Mouse (Mus musculus) layer of hippocampus, postnatal 14 days (tissue): ENCODE measurements around the gene Myo6. TPM values are rescaled to one million over a fixed set of nuclear protein-coding genes. Genes with fewer than 3 reads are reported as not detected.

Experiments
- DNase-seq, 2 experiments: peaks; one replicate each; pipeline ENCODE4 v3.0.0; 2021 to 2022; ENCODE audit warnings: low spot score in 2 of 2, mixed read lengths in 1 of 2
- total RNA-seq, 2 experiments: library from RNA; stranded (reverse); gene quantifications; 2 replicates each; pipeline ENCODE4 v1.2.3; 2021

The Myo6 gene
- total RNA-seq, 2 experiments from 2014 or later: 75.1 to 75.9 TPM

DNA sequence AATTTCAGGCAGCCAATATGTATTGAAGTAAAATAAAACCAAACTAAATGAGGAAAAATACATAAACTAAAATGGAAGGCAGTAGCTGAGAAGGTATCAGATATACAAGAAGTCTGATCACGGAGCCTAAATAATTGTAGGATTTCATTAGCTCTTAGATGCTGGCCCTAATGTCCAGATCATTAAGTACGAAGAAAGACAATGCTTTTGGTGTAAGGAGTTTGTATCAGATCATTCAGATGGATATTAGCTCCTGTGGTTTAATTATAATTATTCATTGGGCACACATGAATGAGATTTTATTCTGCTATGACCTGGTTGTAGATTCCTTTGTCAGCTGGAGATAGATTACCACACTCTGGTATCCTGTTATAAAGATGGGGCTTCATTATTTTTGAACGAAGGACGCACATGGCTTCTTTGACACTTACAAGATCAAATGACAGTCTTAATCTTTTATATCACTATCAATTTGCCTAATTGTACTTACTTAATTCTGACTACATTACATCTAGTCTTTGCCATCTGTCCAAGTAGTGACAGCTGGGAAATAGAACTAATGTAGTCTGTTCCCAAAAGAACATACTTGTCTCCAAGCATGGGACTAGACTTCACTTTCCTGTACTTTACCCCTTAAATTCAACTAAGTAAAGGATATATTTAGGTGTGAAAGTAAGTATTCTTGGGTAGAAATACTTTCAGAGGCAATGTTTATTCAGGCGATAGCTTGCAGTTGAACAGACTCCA, 61.9 kb downstream of the Myo6 start:
- no peak for DNase-seq

DNA sequence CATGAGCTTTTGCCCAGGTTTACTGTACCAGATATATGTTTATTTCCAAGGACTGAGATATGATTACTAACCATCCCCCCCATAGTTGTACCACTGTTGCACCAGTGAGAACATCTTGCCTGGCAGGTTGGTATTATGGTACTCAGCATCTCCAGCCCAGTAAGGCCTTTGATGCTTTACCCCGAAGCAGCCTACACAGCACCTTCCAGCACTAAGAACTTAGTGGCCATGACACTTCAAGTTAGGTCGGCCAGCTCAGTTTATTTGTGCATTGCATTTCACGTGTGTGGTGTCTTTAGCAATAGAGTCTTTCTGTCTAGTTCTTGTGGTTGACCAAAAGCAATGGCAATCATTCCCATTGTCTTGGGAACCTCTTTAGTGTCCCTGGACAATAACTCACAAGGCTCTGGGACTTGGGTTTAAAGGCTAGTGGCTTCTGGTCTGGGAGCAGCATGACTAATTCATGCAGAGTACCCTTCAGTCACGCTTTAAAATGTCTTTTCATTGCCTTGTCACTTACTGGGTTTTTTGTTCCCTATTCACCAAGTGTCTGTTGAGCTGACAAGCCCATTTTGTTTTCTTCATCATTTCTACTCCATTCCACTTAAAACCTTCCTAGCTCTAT, 69.1 kb downstream of the Myo6 start:
- DNase-seq: no peak

DNA sequence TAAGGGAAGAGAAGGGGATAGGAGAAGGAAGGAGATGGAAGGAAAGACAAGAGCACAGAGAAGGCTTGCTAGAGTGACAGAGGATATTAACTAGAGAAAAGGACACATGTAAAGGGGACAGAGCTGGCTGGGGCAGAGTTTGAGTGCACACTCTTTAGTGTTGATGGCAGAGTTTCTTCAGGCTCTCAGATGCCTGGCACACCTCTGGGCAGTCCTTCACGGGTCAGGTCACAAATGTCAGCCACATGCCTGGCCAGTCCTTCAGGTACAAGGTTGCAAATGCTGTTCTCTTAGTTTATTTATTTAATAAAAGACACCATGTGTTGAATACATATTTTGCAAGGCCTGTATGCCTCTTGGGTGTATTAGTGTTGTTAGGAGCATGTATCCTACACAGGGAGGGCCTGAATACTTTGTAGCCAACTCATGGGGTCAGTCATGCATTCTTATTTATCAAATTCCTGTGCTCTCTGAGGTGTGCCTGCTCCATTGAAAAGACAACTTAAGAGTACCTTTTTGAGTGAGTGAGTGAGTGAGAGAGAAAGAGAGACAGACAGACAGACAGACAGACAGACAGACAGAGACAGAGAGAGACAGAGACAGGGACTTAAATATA, 72.5 kb downstream of the Myo6 start:
- no peak for DNase-seq

DNA sequence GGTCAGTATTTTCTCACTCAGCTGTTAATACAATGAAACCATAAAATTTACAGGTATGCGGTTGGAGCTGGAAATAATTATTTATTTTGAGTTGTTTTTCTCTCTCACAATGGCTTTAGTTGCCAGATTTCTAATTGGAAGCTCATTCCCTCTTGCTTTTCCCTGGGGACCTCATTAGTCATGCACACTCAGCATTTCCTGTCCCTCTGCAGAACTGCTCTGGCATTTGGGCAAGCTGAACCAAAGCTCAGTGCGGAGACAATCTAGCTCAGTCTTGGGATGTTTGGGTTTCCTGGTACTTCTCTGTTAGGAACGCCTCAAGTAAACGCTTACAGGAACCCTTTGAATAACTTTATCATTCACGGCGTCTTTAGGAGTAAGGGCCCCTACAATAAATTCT, 76.9 kb downstream of the Myo6 start:
- peak in 1 of 2 experiments; percentile 36 for DNase-seq

DNA sequence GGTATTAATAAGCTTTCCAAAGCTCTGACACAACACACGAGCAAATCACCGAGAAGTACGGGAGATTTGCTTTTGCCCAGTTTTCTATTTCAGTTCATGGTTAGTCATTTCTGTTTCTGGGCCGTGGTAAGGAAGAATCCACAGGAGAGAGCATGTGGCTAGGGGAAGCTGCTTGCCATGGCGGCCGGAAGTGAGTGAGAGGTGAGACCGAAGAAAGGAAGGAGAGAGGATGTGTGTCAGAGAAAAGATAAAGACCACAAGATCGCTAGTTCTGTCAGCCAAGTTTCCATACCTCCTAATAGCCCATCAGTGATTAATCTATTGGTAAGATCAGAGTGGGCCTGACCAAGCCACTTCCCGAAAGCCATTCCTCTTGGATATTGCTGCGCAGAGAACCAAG, 87.3 kb downstream of the Myo6 start:
- DNase-seq: no peak

DNA sequence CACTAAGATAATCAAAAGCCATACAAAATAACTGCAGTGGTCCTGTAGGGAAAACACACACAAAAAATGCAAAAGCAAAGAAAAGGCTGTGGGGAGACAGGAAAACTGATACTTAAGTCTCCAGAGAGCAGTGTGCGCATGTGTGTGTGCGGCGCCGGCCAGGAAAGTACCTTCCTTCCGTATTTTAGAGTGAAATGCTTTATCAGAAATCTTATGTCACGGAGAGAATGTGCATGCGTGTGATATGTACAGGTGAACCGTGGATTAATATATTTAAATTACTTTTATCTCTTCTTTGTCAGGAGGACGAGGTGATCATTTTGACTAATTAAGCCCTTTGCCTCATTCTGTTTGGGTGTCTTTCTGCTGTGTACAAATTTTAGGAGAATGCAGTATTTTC, 88.4 kb downstream of the Myo6 start:
- DNase-seq: no peak

DNA sequence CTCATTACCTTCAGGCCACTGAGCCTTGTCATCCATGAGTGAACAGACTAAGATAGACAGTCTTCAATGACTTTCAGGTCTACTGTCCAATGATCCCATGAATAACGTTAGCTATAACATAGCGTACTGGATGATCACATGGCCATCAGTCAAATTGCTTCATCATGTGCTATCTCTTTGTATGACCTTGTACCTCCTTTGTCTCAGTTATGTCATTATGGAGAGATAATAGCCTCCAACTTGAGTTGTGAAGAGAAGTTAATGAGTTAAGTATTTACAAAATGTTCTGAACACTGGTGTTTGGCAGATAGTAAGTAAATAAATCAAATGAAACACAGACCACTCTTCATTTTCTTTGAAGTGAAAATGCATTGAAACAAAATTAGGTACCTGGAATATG, 91.7 kb downstream of the Myo6 start:
- DNase-seq: no peak

DNA sequence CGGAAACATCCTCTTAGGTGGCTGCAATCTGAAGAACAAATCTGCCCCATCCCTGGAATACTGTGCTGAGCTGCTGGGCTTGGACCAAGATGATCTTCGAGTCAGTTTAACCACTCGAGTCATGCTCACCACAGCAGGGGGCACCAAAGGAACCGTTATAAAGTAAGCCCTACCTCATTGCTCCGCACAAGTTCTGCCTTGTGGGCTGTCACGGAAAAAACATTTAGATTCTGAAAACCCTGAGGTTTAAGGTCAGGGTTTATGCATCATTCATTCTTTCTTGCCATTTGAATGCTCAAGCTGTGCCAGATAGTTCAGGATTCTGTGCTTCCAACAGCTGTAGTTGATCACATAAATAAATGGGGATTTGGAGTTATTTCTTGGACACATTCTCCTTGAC, 93.6 kb downstream of the Myo6 start:
- DNase-seq: no peak

DNA sequence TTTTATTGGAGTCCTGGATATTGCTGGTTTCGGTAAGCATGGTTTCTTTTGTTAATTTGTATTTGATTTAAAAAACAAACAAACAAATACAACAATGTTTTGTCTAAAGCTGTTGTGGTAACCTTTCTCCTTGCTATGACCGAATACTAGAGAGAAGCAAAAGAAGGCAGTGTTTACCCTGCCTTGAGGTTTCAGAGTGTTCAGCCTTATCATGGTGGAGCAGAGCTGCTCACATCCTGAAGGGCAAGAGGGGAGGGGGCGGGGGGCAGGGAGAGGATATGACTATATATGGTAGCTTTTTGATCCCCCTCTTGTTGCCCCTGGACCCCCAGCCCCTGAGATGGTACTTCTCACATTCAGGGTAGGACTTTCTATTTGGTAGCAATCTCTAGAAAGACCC, 96.1 kb downstream of the Myo6 start:
- no peak for DNase-seq

DNA sequence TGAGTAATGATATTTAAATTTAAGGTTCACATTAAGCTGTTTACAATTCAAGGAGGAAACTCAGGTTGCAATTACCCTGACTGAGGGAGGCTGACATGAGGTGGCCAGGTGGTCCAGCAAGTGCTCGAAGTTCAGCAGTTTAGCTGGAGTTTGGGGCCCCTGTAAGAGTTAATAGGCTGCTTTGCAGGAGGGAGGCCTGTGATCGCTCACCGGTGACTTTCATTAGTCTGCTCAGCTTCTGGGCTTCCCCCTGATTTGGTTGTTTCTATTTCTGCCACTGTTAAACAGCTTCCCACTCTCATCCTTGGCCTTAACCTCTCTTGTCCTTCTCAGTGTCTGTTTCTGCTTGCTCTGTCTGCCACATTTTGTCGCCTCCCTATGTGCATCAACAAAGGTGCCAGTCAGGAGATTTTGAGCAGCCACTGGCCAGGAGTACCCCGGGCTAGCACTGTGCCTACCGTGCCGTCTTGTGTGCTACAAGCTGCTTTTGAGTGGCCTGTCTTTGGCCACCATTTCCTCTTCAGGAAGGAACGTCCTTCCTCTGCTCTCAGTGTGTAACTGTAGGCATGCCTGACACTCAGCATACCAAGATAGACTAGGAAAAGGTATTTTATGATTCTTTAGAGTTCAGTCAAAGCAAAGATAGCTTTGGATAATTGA, 97.7 kb downstream of the Myo6 start:
- DNase-seq: no peak

DNA sequence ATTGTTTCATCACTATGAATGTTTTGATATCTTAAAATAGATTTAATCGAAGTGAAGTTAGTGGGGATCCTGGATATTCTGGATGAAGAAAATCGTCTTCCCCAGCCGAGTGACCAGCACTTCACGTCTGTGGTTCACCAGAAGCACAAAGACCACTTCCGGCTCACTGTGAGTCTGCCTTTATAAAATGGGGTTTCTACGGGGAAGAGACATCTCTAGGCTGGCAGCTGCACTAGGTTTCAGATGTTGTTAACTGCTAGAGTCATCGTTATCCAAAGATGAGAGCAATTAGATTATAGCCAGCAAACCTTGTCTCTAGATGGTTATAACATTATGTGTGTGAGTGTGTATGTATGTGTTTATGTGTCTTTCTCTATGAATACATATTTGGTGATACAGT, 101.3 kb downstream of the Myo6 start:
- no peak for DNase-seq

DNA sequence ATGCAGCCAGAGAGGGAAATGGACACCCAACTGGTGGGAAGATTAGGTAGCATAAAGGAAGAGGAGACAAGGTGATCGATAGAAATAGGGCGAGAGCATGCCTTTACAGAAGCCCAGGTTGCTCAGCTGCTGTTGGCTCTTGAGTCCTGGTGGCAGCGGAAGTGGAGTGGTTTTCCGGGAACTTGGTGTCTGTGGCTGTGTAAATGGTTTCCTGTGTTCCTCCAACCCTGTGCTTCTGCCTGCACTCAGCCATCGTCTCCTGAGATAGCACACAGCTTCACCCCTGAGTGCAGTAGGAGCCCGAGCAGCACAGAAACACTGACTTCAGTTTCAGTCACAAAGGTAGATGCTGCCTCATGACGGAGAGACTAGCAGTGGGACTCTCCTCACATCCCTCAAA, 101.7 kb downstream of the Myo6 start:
- DNase-seq: no peak

DNA sequence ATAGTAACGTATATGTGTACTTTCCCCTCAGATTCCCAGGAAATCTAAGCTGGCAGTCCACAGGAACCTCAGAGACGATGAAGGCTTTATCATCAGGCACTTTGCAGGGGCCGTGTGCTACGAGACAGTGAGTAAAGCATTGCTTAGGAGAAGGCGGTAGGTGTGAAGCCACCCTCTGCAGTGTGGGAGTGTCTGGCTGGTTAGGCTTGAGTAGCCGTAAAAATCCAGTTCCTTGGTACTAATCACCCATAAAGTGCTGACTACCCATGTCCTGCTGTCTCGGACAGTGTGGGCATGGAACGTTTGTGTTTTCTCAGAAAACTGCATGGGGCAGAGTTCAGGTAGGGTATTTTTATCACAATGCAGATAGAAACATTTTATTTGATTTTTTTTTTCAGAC, 104.8 kb downstream of the Myo6 start:
- DNase-seq: no peak

DNA sequence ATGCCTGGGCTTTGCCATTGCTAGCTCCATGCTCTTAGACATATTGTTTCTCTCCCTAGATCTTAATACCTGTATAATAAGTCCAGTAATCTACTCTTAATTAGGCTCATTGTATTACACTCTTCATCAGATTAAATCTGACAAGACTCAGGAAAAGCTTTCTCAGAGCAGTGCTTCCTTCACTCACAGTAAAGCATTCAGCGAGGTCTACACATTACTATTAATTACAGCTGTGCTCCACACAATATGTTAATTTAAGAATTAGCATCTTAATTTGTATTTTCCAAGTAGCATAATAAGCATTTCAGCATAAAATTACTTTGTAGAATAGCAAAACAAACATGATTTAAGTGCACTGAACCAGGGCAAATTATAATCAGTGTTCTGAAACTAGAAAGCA, 108.1 kb downstream of the Myo6 start:
- DNase-seq: no peak

DNA sequence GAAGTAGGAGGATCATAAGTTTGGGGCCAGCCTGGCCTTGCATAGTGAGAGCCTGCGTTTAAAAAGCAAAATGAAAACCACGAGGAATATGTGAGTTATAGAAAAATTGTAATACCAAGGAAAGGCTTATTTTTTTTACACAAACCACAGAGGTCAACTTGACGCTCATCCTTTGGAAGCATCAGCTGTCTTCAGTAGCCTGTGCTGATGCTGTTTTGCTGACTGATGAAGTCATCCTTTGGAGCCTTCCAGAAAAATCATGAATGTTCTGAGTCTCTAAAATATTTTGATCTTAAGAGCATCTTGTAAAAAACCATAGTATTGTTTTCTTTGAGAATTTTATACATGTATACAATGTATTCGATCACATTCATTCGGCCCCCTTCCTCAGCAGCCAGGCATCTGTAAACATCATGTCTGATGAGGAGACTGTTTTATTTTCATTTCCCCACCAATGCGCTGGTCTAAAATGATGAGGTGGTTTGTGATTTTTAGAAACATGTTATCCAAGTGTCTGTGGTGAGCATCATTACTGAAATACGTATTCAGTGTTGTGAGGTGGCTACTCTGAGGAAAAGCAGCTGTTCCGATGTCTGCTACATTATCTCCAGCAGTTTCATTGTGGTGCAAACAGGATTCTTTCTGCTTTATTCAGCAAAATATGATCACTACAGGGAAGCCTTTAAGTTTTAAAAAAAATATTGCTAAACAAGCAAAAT, 110.4 kb downstream of the Myo6 start:
- DNase-seq: no peak

DNA sequence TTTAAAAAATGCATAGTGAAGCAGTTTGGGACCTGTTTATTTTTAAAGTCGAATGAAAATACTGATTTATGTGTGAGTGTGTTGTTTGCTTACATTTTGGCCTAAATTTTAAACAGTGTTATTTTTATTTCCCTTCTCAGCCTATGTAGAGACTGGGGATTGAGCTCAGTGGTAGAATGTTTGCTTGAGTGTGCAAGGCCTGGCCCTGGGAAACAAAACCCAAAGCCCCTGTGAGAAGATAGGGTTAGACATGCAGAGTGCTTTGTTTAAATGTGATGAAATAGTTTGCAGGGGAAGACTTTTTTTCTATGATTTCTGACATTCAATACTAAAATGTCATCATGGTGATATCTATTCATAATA, 110.9 kb downstream of the Myo6 start:
- no peak for DNase-seq

DNA sequence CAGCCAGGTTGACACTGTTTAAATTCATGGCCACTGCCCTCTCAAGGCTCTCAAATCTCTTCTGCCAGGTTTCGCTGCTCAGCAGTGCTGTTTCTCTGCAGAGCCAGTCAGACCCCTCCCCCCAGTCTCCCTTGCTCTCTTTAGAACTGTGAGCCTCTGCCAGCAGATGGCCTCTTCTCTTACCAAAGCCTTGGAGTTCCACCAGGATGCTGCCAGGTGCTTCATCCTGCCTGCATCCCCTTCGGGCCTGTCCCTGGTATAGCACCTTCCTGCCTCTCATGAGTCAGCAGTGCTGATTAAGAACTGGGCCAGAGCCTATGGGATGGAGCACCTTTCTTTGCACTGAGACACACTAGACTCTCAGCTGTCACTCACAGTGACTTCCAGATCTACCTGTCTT, 112.3 kb downstream of the Myo6 start:
- no peak for DNase-seq

DNA sequence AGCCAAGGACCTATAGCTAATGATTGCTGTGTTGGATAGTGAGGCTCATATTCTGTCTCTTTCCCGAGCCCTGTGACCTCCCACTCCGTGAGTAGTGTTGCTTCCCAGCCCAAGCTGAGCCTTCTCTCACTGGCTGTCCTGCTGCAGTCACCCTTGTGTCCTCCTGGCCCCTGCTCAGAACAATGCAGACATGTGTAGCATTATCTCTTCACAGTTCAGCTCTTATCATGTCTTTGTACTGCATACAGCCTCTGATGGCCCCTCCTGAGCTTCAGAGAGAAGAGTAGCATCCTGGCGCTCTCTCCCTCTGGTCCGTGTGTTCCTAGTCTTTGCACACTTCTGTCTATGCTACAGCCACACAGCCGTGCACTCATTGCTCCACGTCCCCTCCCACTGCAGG, 112.9 kb downstream of the Myo6 start:
- no peak for DNase-seq

DNA sequence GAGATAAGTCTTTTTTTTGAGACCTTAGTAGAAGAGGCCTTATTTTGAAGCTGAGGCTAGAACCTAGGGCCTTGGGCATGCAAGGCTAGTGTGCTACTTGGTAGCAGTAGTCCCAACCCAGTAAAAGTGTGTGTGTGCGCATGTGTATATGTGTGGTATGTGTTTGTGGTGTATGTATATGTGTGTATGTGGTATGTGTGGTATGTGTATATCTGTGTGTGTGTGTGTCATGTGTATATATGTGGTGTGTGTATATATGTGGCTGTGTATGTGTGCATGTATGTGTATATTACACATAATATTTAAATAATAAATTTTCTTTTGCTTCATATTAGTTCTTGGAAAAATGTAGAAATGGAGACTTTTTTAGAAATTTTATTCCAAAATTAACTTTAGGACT, 115.9 kb downstream of the Myo6 start:
- no peak for DNase-seq

DNA sequence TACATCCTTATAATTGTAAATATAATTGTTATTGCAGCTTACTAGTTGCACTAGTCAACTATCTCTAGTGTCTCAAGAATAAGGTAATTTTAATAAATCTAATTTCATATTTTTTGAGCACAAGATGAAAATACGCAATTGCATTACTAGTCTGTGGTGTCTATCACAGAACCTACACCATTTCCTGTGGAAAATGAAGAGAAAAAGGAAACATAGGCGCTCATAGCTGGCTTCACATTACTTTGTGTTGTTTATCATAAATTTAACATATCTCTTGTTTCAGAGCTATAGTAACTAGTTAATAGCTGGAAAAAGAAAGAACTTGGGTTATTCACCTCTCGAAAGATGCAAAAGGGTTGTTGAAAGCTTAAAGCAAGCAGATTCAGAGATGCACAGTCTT, 117.6 kb downstream of the Myo6 start:
- DNase-seq: no peak

DNA sequence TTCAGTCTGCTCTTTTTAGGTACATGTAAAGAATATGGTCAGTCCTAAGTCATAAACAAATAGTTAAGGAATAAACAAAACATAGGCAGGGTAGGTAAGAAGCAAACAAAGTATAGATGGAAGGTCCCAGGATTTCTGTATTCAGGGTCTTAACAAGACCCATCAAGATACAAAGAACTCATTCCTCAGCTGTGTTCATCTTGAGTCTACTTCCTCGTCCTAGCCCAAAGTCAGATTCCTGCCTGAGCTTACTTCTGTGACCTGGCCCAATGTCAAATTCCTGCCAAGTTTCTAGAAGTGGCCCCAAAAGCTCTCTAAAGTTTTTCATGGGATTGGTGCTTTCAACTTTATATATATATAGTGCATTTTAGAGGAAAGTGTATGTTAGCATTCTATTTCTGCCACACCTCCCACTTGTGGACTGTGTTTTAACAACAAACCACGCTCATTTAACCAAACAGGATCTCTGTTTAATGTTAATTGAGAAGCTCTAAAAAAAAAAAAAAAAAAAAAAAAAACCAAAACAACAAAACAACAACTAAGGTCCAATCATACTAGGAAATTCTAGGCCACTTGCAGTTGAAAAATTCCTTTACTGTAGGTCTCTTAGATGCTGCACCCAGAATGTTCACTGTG, 119.8 kb downstream of the Myo6 start:
- no peak for DNase-seq
